Mouse (Mus musculus) testis, adult 2 months (tissue): ENCODE data around the gene Dclre1b.

Experiments used
- CTCF ChIP-seq: fragments of 200-500 bp; IDR thresholded peaks from 2 replicates; pipeline ENCODE4 v1.5.1; 2012; ENCODE audit warnings: low read depth, mild to moderate bottlenecking, inconsistent platforms, low read length, moderate library complexity; ENCODE audit not compliant: control insufficient read depth, insufficient read depth, insufficient replicate concordance
- POLR2A ChIP-seq: fragments of 200-500 bp; IDR thresholded peaks from 2 replicates; pipeline ENCODE4 v1.6.1; 2012; ENCODE audit warnings: low read depth, mild to moderate bottlenecking, inconsistent platforms, low read length, moderate library complexity; ENCODE audit not compliant: control insufficient read depth

DNA sequence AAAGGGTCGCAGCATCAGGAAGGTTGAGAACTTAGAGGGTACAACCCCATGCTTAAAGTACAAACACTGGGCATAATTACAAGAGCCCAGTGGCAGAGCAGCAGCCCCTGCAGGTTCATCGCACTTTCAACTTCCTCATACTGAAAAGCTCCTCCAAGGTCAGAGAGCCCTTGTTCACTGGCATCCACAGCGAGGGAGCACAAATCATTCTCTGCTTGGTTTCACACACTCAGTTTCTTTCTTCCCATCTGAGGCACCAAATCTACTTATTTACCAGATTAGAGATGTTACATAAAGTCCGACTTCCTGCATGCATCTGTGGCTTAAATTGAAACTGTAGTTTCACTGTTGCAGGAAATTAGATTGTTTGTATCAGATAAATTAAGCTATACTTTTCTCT is 36.4 kb downstream of the Dclre1b start:
- TF ChIP-seq POLR2A (no peak), CTCF (no peak)
